Mouse (Mus musculus) CD4-positive naive resting alpha-beta T cell, adult 57 days (primary cell): ENCODE results near the gene Psme2b. TPM values are rescaled to one million over a fixed set of nuclear protein-coding genes. Genes with fewer than 3 reads are reported as not detected.

Source experiments
- total RNA-seq: library from RNA; stranded (reverse); gene quantifications from one replicate; pipeline ENCODE4 v1.2.4, GENCODE M21; 2023

Psme2b gene
- 39.6 TPM for total RNA-seq

GRCm38 (mm10) chr11:48946090-48946489 lies at the start of gene Psme2b:
TSS of gene Psme2b (minus strand) at chr11:48946190.

GRCm38 (mm10) chr11:48994018-48994417 lies 48.0 kb upstream of the Psme2b start, which contains the start of gene Tgtp1:
TSS of gene Tgtp1 (minus strand) at chr11:48994172.

GRCm38 (mm10) chr11:48991740-48992520 lies 45.9 kb upstream of the Psme2b start, which contains the start of gene Gm12185:
TSS of gene Gm12185 (minus strand) at chr11:48992226.

GRCm38 (mm10) chr11:48979251-48979650 lies 33.3 kb upstream of the Psme2b start, which contains the start of gene 9930111J21Rik1:
TSS of gene 9930111J21Rik1 (minus strand) at chr11:48979398.

GRCm38 (mm10) chr11:48978240-48978939 lies 32.4 kb upstream of the Psme2b start, which contains the start of gene Olfr56:
TSS of gene Olfr56 (plus strand) at chr11:48978889.

GRCm38 (mm10) chr11:48902021-48902420 lies 44.0 kb downstream of the Psme2b start, which contains the start of gene Gm5431:
TSS of gene Gm5431 (minus strand) at chr11:48902214.

Other genes starting within 250 kb of the Psme2b start
- 2,005 TPM for gene Rack1, start 145.9 kb downstream of the Psme2b start, total RNA-seq
- 30.0 TPM for gene Trim41, start 128.8 kb downstream of the Psme2b start, total RNA-seq
- gene Trim7, start 120.0 kb downstream of the Psme2b start, total RNA-seq: 5.9 TPM
- gene Gm12184, start 119.5 kb downstream of the Psme2b start, total RNA-seq: 1.3 TPM
- 47.4 TPM for gene Irgm1, start 74.5 kb downstream of the Psme2b start, total RNA-seq
- 20.8 TPM for gene Gm5431, start 44.0 kb downstream of the Psme2b start, total RNA-seq
- gene Olfr56, start 32.7 kb upstream of the Psme2b start, total RNA-seq: 1.0 TPM
- 75.3 TPM for gene 9930111J21Rik1, start 33.2 kb upstream of the Psme2b start, total RNA-seq
- gene Gm12185, start 46.0 kb upstream of the Psme2b start, total RNA-seq: 50.5 TPM
- 82.7 TPM for gene Tgtp1, start 48.0 kb upstream of the Psme2b start, total RNA-seq
- 78.9 TPM for gene 9930111J21Rik2, start 105.1 kb upstream of the Psme2b start, total RNA-seq
- gene Tgtp2, start 118.0 kb upstream of the Psme2b start, total RNA-seq: 40.7 TPM
- 140 TPM for gene Ifi47, start 130.4 kb upstream of the Psme2b start, total RNA-seq
- not detected for gene Olfr1396, start 168.7 kb upstream of the Psme2b start, total RNA-seq
- not detected for gene Olfr1395, start 196.1 kb upstream of the Psme2b start, total RNA-seq
- not detected for gene Olfr1394, start 208.2 kb upstream of the Psme2b start, total RNA-seq
- gene Btnl9, start 241.0 kb upstream of the Psme2b start, total RNA-seq: 0.89 TPM